Mouse (Mus musculus) macrophage (primary cell): ENCODE results near the gene Pfkfb3. TPM values are rescaled to one million over a fixed set of nuclear protein-coding genes. Genes with fewer than 3 reads are reported as not detected.

Source experiments
- H3K27ac ChIP-seq: fragments of 350-480 bp; formaldehyde crosslinking; 2 replicates; pipeline ENCODE4 v1.9.0; 2021
- H3K36me3 ChIP-seq: fragments of 350-480 bp; formaldehyde crosslinking; 2 replicates; pipeline ENCODE4 v1.9.0; 2021; ENCODE audit errors: inconsistent target
- H3K4me3 ChIP-seq: fragments of 350-480 bp; formaldehyde crosslinking; 2 replicates; pipeline ENCODE4 v1.9.0; 2021; ENCODE audit errors: inconsistent target
- H3K79me2 ChIP-seq: fragments of 350-480 bp; formaldehyde crosslinking; 2 replicates; pipeline ENCODE4 v1.9.0; 2021; ENCODE audit errors: inconsistent target
- WGBS: methylation state at CpG from one replicate; pipeline ENCODE4 v1.1.7; 2026; ENCODE audit warnings: inconsistent platforms; ENCODE audit not compliant: missing documents; 5-methylcytosine and 5-hydroxymethylcytosine counted together
- polyA plus RNA-seq: library from polyadenylated mRNA; stranded (reverse); fragments of 250-400 nt; gene quantifications from 3 replicates; pipeline ENCODE4 v1.2.4, GENCODE M21; 2018; ENCODE audit warnings: inconsistent platforms

Gene Pfkfb3
- polyA plus RNA-seq, 1 experiment from 2014 or later: 38.1 TPM

DNA sequence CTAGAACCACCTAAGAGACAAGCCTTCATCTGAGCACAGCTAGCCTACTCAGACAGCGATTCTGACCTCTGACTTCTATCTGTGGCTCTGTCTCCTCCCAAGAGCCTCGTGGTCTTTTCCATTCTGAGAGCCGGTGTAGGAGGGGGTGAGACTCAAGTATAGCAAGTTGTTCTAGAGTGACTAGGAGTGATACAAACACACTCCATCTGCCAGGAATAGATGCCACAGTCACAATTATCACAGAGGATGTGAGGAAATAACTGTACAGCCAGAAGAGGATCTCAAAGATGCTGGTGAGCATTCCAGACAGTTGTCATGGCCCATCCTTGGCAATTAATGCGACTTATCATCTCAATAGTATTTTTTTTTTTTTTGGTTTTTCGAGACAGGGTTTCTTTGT, 129.6 kb downstream of the Pfkfb3 start:
- no peaks in the 10 kb centered on the region for H3K36me3 ChIP-seq
- H3K79me2 ChIP-seq: no peaks in the 10 kb centered on the region
- no peak overlapping the region for H3K4me3 ChIP-seq
- WGBS: 93% methylated on average over 5 of the region's 5 CpGs
- no peak overlapping the region for H3K27ac ChIP-seq

DNA sequence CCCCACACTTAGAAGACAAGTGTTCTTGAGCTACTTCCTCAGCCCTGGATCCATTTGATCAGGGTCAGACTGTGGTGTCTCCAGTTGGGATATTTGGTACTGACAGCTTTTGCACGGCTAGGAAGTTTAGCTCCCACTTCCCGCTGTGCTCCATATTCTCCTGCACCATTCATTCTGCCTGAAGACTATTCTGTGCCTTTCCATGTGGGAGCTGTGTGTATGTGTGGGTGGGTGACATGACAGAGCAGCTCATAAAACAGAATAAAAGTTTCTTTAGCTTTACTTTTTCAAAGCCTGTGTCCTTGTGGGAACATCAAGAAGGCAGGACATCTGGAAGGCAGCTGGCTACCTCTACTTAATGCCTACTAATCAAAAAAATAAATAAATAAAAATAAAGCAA, 130.5 kb downstream of the Pfkfb3 start:
- 97% methylated on average over 2 of the region's 2 CpGs for WGBS
- no peaks in the 10 kb centered on the region for H3K36me3 ChIP-seq

DNA sequence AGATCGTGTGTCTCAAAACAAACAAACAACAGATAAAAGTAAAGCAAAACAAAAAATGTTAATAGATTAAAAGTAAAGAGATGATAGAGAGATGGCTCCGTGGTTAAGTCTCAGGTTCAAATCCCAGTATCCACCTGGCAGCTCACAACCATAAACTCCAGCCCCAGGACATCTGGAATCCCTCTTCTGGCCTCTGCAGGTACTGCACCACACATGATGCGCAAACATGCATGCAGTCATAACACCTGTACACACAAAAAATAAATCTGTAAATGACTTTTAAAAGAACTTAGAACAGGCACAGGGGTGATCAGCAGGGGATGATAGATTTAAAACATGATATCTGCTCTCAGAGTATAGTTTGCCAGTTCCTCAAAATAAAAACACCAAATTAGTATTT, 131.5 kb downstream of the Pfkfb3 start:
- 97% methylated on average over 3 of the region's 3 CpGs for WGBS
- H3K4me3 ChIP-seq: no peak overlapping the region
- no peak overlapping the region for H3K27ac ChIP-seq
- no peaks in the 10 kb centered on the region for H3K36me3 ChIP-seq
- H3K79me2 ChIP-seq: no peaks in the 10 kb centered on the region

More for the DNA sequence above, 130.5 kb downstream of the Pfkfb3 start:
- Histone ChIP-seq H3K79me2 (no peaks in the 10 kb centered on the region), H3K27ac (no peak overlapping the region), H3K4me3 (no peak overlapping the region)

Other genes with a start within 250 kb of the Pfkfb3 start
- 69.8 to 119 TPM (median 79.7 TPM) in 3 replicates for gene Rbm17, start 50.1 kb upstream of the Pfkfb3 start, polyA plus RNA-seq
- not detected in 3 replicates for gene Gm17490, start 72.2 kb upstream of the Pfkfb3 start, polyA plus RNA-seq
- 0.05 to 0.33 TPM (median 0.06 TPM) in 3 replicates for gene Il2ra, start 88.7 kb upstream of the Pfkfb3 start, polyA plus RNA-seq
- gene Il15ra, start 151.2 kb upstream of the Pfkfb3 start, polyA plus RNA-seq: 3.8 to 15.2 TPM (median 9.5 TPM) in 3 replicates
- gene Fbh1, start 223.5 kb upstream of the Pfkfb3 start, polyA plus RNA-seq: 31.0 to 71.4 TPM (median 50.1 TPM) in 3 replicates
- gene Ankrd16, start 223.8 kb upstream of the Pfkfb3 start, polyA plus RNA-seq: 11.1 to 23.0 TPM (median 14.3 TPM) in 3 replicates